Mouse (Mus musculus): ENCODE measurements at regions not wholly inside any gene's neighbourhood (a gene's known extent, or its start where the extent isn't known, plus 50 kb on each side); places are given as distances from the start of the nearest gene placed in this dataset.

DNA sequence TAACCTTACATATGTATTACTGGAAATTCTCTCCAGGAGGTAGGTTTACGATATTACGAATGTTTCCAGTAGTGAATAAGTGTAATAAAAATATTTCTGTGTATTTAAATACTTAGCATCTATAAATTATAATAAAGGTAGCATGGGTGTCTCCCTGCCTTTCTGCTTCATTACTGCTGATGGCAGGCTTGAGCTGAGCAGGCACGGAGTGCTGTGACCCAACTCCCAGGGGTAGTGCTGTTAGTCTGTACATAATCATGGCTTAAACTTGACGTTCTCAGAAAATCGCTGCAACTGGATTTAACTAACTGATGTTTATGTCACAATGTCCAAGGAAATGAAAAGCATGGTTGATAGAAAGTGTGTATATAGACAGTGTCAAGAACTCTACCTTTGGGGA, 727.8 kb upstream of the Frg1 start:
- no peak for DNase-seq (ENCODE audit: low read depth)

GRCm38 (mm10) chr8:42144220-42144619, 727.3 kb upstream of the Frg1 start:
- DNase-seq (ENCODE audit: low read depth) = peak; percentile 1

GRCm38 (mm10) chr8:42107582-42107981, 690.7 kb upstream of the Frg1 start:
- DNase-seq (ENCODE audit: low read depth) = no peak

DNA sequence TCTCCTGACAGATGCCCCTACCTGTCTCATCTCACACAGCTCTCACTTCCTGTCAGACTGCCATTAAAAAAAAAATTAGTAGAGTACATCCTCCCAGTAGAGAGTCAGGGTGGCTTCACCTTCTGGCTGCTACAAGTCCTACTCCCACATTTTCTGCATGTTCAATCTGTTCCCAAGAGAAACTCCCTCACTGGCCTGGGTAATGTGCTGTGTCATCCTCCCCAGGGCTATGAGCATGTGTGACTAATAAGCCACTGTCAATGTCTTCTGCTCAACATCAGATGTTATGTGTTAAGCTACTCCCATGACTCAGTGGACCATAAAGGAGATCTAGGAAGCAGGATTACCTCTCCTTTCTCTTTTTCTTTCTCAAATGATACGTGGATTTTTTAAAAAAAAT, 652.4 kb upstream of the Frg1 start:
- DNase-seq (ENCODE audit: low read depth) = no peak

DNA sequence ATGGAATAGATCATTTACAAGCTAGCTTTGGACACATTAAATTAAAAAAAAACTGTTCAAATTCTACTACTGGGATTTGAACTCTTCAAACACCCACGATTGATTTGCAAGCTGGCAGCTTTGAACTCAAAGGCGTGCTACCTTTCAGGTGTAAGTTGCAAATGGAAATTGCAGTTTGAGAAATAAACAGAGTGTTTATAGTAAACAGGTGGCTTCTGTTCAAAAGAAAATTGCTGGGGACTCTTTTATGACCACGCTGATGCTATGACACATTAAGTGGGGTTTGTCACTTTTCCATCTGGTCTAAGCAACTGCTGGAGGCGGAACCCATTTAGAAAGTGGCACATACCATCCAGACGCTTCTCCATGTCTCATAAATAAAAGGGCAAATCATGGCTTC, 626.7 kb upstream of the Frg1 start:
- DNase-seq (ENCODE audit: low read depth) = no peak

GRCm38 (mm10) chr8:42039245-42039644, 622.4 kb upstream of the Frg1 start:
- no peak for DNase-seq (ENCODE audit: low read depth)

DNA sequence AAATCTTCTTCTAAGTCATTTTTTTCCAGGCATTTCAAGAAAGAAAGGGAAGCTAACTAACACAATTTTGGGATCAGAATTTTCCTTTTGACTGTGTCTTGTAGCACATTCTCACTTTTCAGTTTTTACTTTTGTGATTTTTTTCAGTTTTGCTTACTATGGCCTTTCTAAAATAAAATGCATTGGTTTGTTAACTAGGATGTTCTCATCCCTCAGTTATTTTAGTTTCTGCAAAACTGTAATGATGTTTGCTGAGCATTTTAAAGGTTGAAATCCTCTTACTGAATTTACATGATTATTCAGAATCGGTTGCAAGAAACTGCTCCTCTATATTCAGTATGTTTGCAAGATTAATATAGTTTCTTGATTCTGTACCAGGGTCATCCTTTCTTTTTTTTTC, 610.1 kb upstream of the Frg1 start:
- DNase-seq (ENCODE audit: low read depth) = no peak

- DNase-seq (ENCODE audit: low read depth) = no peak
Observed at GRCm38 (mm10) chr8:42017786-42018185, 600.9 kb upstream of the Frg1 start.

DNA sequence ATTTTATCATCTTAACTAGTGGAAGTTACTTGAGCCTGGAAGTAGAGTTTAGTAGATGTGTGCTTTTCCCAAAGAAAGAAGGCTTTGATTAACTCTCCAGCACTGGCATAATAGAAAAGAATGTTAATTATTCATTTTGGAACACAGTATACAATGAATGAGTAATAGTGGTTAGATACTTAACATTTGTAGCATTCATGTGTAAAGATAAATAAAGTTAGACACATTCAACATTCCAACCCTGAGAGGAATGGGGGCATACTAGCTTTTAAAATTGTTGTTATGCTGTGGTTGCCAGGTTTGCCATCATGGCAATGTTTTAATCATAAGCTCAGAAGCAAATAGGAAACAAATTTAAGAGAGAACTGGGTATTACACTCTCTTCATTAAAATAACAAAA, 586.3 kb upstream of the Frg1 start:
- DNase-seq (ENCODE audit: low read depth) = no peak

DNA sequence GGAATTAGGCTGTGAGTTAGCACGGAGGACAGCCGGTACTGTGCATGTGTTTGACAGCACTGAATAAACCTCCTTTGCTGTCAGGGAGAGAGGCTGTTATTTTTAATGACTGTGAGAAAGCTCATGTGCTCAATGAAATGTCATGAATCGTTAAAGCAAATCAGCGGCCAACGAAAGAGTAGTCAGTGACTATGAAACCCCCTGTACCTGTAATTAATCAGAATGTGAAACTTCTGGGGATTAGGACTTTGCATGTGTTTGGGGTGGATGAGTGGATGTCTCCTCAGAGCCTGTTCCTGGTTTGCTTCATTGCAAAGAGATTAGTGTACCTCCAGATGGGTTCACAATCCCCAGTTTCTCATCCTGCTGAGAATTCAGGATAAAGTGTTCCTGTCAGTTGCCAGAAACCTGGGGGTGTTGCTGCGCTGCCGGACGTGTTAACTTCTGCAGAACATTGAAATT, 572.2 kb upstream of the Frg1 start:
- no peak for DNase-seq (ENCODE audit: low read depth)

DNA sequence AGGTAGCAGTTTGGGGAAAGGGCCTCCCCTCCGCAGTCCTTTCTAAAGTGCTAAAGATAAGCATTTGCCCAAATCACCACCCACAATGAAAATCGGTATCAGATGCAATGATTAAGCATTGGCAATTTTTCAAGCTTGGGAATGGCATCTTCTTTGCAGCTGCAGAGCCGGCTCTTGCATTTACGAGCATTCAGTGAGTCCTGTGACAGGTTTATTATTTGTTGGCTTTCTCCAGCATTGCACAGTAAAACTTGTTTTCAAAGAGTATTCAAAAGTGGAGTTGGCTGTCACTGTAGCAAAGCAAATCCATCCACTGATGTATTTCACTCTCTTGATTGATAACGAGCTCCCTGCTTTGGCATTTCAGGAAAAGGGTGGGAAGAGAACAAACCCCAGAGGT, 571.3 kb upstream of the Frg1 start:
- DNase-seq (ENCODE audit: low read depth) = no peak

- no peak for DNase-seq (ENCODE audit: low read depth)
Observed at GRCm38 (mm10) chr8:41987417-41987816, 570.5 kb upstream of the Frg1 start.

DNA sequence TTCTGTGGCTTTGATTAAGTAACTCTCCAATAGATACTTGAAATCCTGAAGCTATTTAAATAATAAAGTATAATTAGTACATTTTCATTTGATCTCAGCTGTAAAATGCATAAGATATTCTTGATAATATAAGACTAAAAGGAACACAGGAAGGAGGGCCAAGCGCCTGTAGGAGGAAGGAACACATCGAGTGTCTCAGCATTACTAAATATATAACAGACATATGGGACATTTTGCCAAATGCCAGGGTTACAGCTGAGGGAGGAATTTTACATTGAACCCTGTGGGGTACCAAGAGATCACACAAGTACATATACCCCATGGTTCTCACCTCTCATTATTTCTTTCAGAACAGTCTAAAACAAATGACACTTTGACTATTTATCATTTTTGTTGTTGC, 555.5 kb upstream of the Frg1 start:
- DNase-seq (ENCODE audit: low read depth) = no peak

DNA sequence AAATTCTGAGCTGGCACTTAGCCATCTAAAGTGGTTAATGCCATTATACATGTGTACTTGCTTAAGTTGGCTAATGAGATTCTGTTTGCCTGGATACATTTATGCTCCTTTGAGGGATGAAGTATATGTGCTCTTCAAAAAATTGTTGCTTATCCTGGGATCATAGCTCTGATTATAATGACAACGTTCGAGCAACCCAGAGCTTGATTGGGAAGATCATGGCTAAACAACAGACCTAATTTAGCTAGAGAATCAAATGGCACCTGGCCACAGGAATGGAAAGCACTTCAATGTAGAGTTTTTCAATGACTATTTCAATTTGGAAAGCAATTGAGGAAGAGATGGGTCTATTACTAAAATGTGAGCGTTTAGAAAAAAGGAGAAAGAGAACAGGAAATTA, 553.7 kb upstream of the Frg1 start:
- no peak for DNase-seq (ENCODE audit: low read depth)

DNA sequence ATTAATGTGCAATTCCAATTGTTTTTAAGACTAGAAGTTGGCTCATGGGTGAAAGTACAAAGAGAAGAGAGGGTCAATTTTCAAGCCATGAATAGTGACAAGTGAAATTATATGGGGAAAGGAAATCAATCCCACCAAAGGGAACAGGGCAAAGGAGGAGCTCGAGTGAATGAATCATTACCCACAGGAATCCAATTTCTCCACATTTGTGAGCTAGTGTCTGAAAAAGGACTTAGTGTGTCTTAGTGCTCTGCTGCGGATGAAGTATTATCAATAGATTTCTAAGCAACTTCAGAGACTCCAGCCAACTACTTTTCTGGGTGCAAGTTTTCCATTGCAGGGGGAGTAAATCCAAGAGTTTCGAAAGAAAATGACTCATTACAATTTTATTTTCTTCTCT, 552.5 kb upstream of the Frg1 start:
- no peak for DNase-seq (ENCODE audit: low read depth)

- DNase-seq (ENCODE audit: low read depth) = no peak
Observed at GRCm38 (mm10) chr8:41964088-41964487, 547.2 kb upstream of the Frg1 start.

DNA sequence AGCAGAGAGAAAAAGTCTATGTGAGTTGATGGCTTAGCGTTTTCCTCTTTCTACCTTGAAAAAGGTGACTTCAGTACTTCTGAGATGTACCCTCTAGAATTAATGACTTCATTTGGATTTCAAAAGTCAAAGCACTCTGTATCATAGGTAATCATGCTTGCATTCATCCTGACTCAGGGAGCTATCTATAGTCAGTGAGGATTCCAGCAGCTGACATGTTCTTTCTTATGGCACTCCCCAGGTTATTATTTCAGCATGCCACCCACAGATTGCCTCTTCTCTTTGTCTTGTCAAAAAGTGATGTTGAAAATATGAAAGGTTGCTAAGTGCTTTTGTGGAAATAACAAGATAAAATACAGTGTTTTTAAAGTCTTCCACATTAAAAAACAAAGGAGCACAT, 540.0 kb upstream of the Frg1 start:
- no peak for DNase-seq (ENCODE audit: low read depth)

- DNase-seq (ENCODE audit: low read depth) = no peak
Observed at GRCm38 (mm10) chr8:41950736-41951135, 533.9 kb upstream of the Frg1 start.

GRCm38 (mm10) chr8:41939298-41939697, 522.4 kb upstream of the Frg1 start:
- DNase-seq (ENCODE audit: low read depth) = no peak

- no peak for DNase-seq (ENCODE audit: low read depth)
Observed at GRCm38 (mm10) chr8:41921106-41921505, 504.2 kb upstream of the Frg1 start.

DNA sequence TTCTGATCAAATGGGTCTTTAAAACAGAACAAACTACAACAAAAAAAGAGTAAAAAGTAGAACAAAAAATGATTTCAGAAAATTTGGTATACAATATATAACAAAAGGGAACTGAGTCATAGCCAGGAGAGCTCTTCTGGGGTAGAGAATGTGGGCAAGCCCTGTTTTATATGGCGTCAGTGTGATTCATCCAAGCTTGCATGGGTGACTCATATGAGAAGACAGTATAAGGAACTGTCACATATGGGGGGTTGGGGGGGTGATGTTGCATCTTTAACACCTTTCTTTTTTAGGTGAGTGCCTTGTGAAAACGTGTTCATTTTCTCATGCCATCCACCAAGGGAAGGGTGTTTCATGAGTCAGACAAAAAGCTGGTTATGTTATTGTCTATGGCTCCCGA, 503.7 kb upstream of the Frg1 start:
- peak; percentile 1 for DNase-seq (ENCODE audit: low read depth)

GRCm38 (mm10) chr8:41878029-41878748, 461.3 kb upstream of the Frg1 start:
- DNase-seq (ENCODE audit: low read depth) = no peak

DNA sequence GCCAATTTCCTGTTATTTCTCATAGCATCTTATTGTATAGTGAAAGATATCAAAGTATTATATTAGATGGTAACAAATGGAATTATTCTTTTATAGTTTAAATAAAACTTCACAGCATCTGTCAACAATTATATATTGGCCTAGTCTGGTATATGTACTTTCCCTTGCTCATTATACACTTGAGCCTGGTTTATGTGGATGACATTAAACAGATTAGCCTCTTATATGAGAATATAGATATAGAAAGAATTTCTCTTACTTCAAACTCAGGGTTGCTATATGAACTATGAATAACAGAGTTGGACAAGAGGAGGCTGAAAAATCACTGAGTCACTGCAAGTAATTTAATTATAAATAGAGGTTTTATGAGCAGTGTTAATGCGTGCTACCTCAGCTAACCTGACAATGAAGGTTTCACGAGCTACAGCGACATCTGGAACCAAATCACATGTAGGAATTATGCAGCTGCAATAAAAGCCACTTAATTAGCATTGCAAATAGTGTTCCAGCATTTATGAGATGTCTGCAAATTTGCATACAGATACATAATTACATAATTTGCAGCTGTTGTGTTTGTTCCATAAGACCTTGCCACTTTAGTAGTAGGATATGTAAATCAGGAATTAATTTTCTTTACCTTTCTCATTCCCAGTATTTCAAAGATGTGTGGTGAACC, 452.9 kb upstream of the Frg1 start:
- no peak for DNase-seq (ENCODE audit: low read depth)

DNA sequence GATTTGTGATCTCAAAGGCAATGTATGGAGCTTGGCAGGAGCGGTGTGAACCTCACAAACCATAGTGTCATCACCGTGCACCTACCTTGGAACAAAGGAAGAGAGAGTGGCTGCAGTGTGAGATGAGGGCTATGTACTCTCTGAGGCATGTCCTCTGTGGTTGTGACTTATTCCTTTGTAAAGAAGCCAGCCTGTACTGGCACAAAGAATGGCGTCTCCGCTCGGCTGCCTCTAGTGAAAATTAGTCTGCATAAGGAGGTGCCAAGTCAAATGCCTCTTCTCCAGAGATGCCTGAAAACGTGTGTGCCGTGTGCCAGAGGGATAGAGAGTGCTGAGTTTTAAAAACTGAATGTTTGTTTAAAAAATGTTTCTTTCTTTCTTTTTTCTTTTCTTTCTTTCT, 444.0 kb upstream of the Frg1 start:
- DNase-seq (ENCODE audit: low read depth) = no peak

Measured in 416B (cell line).